Mouse (Mus musculus): ENCODE measurements around the gene Cfap70.

Gene Cfap70

DNA sequence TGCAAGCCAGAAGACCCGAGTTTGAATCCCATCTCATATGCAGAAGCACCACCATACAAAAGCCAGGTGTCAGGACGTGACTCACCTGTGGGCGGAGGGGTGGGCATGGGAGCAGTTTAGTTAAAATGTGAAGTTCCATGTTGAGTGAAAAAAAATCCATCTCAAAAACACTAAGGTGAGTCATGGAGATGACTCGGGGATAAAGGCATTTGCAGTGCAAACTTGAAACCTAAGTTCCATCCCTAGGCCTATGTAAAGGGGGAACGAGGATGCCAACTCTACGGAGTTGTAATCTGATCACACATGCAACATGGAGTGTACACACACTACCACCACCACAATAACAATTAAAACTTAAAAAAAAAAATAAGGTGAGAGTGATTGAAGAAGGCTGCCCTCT, 29.0 kb downstream of the Cfap70 start:
- DNase-seq (ENCODE audit: low read depth, low spot score), result no peak

GRCm38 (mm10) chr14:20422257-20422656, 29.8 kb downstream of the Cfap70 start:
- no peak for DNase-seq (ENCODE audit: low read depth, low spot score)

DNA sequence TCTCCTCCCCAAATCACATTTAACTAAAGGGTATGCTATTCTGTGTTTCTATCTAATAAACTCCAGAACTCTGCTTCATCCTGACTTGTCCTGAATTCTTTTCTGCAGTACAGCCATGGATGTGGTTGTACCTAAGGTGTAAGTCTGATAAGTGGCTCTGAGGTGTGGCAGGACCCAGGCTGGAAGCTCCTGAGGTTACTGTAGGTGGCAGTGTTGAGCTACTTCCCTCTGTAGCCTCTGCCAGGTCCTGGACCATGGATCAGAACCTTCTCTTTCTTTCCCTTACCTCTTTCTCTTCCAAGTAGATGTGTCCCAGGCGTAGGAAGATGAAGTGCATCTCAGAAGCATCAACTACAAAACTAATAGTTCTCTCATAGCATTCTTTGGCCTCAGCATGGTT, 52.0 kb downstream of the Cfap70 start:
- DNase-seq (ENCODE audit: low read depth, low spot score), result peak; percentile 42

DNA sequence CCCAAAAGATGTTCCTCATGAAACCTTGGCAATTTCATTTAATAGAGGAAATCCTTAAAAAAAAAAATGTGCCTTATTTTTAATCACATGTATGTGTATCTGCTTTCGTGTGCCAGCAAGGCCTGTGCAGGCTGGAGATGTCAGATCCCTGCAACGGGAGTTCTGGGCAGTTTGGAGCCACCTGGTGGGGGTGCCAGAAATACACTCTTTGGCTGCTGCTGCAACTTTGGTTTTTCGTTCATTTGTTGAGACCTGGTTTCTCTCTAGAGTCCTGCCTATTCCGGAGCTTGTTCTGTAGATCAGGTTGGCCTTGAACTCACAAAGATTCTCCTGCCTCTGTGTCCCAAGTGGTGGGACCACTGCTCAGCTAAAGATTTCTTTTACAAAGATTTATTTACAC, 53.2 kb downstream of the Cfap70 start:
- DNase-seq (ENCODE audit: low read depth, low spot score), result no peak

DNA sequence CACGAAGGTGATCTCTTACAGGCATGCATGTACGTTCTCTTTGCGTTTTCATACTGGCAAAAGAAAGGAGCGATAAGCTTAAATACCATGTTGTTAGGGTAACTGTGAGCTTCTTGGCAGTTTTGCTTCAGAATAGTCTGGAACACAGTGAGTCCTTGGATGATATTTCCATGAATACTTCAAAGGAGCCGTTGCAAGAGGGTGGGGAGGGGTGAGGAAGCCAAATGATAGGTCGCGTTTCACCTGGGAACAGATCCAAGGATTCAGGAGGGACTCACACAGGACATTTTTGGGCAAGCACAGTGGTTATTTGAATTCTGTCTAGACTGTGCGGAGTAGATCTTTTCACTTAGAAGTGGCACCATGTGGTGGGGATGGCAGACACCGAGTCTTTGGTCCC, 54.8 kb downstream of the Cfap70 start:
- DNase-seq (ENCODE audit: low read depth, low spot score), result no peak

DNA sequence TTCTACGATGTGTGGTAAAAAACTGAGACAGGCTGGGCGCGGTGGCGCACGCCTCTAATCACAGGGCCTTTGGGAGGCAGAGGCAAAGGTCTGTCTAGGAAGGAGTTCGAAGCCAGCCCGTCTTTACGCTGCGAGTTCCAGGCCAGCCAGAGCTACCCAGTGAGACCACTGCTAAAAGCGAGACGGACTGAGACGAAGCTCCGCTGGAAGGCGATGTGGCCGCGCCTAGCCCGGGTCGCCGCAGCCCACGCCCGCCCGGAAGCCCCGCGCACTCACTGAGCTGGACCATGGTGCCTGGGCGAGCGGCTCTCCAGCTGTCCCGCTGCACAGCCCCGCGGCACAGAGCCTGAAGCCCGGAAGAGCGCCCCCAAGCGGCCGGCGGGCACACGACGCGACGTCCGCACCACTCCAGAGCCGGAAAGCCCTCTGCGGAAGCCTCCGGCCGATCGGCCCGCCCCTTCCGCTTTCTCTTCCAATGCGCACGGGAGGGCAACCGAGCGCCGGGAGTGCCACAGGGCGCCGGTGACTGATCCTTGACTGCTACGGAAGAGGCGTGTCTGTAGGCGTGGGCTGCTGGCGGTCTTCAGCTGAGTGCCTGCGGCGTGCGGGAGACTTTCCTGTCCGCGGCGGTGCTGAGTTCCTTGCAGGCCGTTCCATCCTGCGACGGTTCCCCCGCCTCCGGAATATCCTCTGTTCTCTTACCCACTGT, 58.7 kb downstream of the Cfap70 start, which contains the start of gene Mrps16:
Gene Mrps16 (minus strand): TSS at position 430 of the 709 bp plus-strand sequence.
- DNase-seq (ENCODE audit: low read depth, low spot score), result peak; percentile 94

DNA sequence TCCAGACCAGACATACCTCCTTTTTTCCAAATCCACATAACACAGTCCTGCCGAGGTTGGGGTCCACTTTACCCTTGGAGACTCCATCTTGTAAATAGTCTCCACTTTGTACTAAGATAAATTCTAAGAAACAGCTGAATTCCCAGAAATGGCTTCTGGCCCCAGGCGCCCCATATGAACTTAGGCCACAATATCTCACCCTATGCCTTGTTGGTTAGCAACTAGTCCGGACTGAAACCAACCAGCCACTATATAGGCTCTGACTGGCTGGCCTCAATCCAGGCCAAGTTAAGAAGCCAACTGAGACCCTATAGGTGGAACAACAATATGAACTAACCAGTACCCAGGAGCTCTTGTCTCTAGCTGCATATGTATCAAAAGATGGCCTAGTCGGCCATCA, 59.7 kb downstream of the Cfap70 start:
- DNase-seq (ENCODE audit: low read depth, low spot score), result no peak

DNA sequence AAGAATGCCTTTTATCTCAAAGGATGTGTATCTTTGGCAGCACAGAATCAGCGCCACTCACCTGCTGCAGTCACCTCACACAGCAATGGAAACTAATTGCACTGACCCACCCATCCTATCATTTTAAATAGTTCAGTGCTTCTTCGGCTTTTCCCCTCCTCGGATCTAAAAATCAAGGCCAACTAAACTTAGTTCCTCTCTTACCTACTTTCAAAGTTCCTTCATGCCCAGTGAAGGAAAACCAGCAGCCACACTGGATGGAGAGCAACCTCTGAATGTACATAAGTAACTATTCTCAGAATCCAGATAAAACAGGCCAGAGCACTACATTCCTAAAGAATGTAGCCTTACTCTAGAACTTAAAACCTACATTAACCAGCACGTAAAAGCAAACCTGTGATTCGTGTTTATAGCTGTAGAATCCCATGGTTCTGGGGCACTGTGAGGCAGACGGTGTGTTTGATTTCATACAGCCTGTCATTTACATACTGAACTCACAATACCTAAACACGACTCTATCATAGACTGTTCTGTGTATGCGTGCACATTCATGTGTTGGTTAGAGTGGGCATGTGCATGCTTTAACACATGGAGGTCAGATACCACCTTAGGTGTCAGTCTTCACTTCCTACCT, 62.5 kb downstream of the Cfap70 start:
- DNase-seq (ENCODE audit: low read depth, low spot score), result no peak

- peak; percentile 73 for DNase-seq (ENCODE audit: low read depth, low spot score)
Measured at GRCm38 (mm10) chr14:20388441-20389129, 63.4 kb downstream of the Cfap70 start, which contains the start of gene Dnajc9. Dnajc9 (minus strand) TSS chr14:20388910.

DNA sequence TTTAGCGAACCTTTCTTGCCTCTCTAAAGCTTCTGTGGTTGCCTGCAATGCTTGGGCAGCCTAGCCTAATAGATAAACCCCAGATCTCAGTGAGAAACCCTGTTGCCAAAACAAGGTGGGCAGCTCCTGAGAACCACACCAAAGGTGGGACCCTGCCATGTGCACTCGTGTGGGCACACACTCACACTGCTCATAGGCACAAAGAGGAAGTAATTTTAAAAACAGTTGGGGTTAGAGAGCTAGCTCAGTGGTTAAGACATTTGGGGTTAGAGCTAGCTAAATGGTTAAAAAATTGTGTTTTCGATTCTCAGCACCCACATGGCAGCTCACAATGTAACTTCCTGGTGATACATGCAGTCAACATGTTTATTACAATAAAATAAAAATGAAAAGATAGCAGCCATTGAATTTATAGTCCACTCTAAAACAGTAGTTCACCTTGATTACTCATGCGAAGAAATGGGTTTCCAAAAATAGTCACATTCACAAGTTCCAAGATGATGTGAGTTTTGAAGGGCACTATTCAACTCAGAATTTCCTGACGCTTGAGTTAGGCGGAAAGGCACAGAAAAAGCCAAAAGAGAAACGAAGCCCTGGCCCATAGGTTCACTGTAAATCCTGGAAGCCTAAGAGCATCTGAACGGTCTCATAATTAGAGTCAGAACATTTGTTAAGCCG, 72.1 kb downstream of the Cfap70 start:
- DNase-seq (ENCODE audit: low read depth, low spot score), result no peak

GRCm38 (mm10) chr14:20379087-20379640, 72.9 kb downstream of the Cfap70 start:
- DNase-seq (ENCODE audit: low read depth, low spot score), result no peak

- peak; percentile 47 for DNase-seq (ENCODE audit: low read depth, low spot score)
Measured at GRCm38 (mm10) chr14:20378313-20379061, 73.5 kb downstream of the Cfap70 start.

GRCm38 (mm10) chr14:20377112-20377521, 74.9 kb downstream of the Cfap70 start:
- no peak for DNase-seq (ENCODE audit: low read depth, low spot score)

DNA sequence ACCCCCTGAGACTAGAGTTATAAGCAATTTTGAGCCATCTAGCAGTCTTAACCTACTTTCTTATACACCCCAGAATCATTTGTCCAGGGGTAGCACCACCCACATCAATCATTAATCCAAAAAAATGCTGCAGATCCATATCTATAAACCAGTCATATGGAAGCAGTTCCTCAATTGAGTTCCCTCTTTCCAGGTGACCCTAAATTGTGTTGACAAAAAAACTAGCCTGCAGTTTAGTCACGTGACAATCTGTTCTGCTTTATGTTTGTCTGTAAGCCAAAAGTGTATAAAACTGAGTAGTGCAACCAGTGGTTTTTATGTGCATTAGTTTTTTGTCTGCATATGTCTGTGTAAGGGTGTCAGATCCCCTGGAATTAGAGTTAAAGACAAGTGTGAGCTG, 80.2 kb downstream of the Cfap70 start:
- DNase-seq (ENCODE audit: low read depth, low spot score), result no peak

DNA sequence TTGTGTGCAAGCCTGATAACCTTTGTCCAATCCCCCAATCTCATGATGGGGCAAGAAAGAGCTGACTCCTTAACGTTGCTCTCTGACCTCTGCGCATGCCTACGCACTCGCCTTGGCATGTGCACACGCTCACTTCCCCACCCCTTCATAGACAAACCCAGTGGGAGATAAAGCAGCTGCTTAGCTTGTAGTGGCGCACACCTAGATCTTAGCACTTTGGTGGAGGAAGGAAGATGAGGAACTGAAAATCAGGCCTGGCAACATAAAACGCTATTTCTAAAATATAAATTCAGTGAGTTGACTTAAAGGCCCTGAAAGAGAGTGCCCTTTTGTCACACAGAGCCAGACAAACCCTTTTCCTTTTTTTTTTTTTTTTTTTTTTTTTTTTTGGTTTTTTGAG, 81.2 kb downstream of the Cfap70 start:
- DNase-seq (ENCODE audit: low read depth, low spot score), result no peak

DNA sequence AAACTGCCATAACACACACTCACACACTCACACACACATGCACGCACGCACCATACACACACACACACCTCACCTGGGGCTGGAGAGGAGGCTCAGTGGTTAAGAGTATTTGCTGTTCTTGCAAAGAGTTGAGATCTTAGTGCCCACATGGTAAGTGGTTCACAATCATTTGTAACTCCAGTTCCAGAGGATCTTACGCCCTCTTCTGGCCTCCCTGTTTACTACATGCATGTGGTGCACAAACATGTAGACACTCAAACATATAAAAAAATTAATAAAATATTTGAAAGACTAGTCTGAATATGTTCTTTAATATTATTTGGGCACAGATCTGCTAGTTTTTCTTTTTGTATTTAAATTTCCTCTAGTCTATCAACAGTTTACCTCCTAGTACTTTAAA, 83.8 kb downstream of the Cfap70 start:
- no peak for DNase-seq (ENCODE audit: low read depth, low spot score)

GRCm38 (mm10) chr14:20363230-20363629, 88.8 kb downstream of the Cfap70 start:
- DNase-seq (ENCODE audit: low read depth, low spot score), result no peak

- DNase-seq (ENCODE audit: low read depth, low spot score), result peak; percentile 94
Measured at GRCm38 (mm10) chr14:20347991-20348541, 104.0 kb downstream of the Cfap70 start, which contains the start of the genes Ecd and Fam149b. Ecd (minus strand) TSS chr14:20348121. Fam149b (plus strand) TSS chr14:20348162.

DNA sequence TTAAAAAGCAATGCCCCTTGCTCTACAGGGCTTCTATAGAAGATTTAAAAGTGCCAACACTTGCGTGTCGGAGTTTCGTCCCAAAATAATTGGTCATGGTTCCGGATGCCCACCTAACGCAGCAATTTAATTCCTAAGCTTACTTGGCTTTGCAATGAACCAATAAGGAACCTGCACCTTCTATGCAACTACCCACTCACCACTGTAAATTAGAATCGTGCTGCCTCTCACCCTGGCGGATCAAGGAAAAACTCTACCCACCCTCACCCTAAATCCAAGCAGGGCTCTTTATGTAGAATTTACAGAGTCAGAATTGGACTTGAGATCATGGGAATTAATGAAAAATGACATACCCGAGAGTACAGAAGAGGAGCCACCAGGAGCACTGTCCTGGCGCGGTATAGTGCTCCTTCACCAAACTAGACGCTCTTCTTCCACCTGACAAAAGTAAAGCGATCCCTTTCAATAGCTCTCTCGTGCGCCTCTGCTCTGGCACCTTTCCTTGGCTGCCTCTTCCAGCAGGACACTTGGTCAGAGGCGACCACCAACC, 104.5 kb downstream of the Cfap70 start:
- no peak for DNase-seq (ENCODE audit: low read depth, low spot score)

- DNase-seq (ENCODE audit: low read depth, low spot score), result no peak
Measured at GRCm38 (mm10) chr14:20345885-20346284, 106.1 kb downstream of the Cfap70 start.

Data from retina, adult 2 months (tissue).